Mouse (Mus musculus) cerebellum, adult (tissue): ENCODE measurements around the gene Arhgap24.

ENCODE experiments used
- ATAC-seq: cut with Nextera tagmentation; 2 replicates; pipeline ENCODE4 v1.9.2; 2017; ENCODE audit warnings: mild to moderate bottlenecking, moderate library complexity, mixed read lengths; ENCODE audit not compliant: insufficient number of reproducible peaks, low FRiP score, low TSS enrichment

Gene Arhgap24

GRCm38 (mm10) chr5:102666886-102667285, 185.7 kb downstream of the Arhgap24 start:
- no peak for ATAC-seq

DNA sequence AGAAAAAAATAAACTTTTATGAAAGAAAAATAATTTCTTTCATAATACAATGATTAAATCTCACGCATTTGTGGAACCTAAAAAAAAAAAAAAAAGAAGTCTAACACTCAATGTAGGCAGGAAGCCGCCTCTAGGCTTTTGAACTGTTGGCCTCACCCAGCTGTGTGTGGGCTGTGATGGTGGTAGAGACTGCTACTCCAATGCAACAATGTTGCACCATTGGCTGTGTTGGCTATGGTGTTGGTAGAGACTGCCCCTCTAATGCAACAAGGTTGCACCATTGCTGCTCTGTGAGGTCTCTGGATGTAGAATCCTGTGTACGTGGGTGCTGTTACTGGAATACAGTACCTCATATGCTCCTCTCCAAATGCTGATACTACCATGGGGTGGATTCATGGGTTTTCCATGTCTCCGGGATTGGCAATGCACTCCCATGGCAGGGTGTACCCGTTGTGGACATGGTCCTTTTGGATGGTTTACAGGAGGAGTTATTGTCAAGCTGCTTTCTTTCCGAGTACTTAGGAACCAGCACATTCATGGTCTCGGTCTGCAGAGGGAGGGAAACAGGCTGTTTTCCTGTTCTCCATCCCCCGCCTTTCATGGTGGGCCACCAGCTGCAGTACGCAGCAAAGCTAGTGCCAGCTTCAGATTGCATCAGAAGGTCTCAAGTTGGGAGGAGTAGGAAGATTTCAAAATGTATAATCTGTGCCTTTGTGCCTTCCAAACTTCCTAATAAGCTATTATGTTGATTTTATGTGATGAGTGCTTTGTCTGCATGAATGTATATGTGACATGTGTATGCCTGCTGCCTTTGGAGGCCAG, 186.8 kb downstream of the Arhgap24 start:
- ATAC-seq, result no peak

- no peak for ATAC-seq
These were observed 189.0 kb downstream of the Arhgap24 start for GRCm38 (mm10) chr5:102670206-102670605.

DNA sequence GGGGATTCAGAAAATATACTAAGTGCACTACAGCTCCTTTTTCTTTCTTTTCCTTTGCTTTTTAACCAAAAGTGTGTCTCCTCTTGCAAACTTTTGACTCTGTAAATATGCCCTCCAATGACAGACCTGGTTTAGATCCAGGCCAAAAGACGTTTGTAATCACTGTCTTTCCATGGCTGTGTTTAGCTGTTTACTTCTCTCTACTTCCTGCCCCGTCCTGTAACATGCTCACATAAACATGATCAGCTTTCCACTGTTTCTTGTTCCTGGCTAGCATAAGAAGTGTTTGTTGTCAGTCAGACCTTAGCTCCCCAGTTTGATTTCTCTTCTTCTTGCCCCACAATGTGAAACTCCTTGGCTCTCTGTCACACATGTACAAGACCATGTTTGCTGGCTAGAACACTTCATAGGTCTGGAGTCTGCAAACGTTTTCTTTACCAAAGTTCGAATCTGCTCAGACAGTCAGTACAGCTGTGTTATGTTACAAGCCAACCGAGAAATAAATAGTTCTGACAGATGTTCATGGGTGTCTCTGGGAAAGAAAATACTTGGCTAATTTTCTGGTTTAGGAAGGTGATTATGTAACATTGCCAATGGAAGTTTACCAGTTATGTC, 189.6 kb downstream of the Arhgap24 start:
- no peak for ATAC-seq

DNA sequence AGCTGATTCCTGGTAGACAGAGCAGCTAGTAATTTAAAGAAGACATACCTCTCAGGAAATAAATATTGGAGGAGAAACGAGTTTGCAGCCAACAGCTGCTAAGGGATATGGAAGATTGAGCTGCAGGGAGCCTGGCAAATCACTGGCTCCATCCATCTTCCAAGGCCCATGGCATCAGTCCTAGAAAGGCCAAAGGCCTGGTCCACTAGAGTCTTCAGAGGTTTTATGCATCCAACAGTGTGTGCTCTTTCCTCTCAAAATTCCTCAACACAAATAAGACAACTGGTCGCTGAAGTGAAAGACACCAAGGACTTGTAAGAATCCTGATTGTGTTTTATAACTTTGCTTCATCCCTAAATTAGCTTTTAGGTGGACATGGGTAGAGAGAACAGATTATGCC, 194.1 kb downstream of the Arhgap24 start:
- ATAC-seq, result no peak

- ATAC-seq, result no peak
These were observed 196.0 kb downstream of the Arhgap24 start for GRCm38 (mm10) chr5:102677176-102677575.

DNA sequence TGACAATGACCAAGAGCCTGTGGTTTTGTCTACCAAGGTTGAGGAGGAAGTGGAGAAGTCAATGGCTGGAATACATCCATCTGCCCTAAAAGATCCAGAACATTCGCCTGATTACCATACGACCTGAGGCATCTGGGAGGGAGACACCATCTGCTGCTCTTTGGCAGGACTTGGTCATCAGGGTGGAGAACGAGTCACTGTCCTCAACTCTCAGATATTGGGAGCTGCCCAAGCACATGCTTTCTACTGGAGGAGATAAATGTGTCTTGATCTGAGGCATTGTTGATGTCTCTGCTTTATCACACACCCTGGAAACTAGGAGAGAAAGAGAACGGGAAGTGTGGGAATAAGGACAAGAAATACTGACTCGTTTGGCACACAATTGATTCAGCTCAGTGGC, 206.5 kb downstream of the Arhgap24 start:
- no peak for ATAC-seq

DNA sequence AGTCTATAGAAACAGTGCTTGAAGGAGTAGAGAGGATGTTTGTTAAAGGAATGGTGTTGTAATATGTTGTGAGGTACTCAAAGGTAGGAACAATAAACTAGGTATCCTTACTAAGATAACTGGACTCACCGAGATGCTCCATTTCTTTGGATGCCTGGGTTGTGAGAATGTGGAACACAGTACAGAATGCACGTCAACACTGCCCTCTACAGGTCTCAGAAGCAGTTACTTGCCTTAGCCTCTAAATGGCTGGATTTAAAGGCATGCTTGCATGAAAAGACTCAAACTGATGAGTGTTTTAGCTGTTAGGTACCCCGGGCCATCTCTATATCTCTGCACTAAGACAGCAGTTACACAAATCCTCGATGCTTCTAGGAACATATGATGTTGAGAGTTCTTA, 211.3 kb downstream of the Arhgap24 start:
- peak; percentile 78; the same call in 1 of the 2 replicates for ATAC-seq

GRCm38 (mm10) chr5:102693192-102693591, 212.0 kb downstream of the Arhgap24 start:
- ATAC-seq, result no peak

- no peak for ATAC-seq
These were observed 212.7 kb downstream of the Arhgap24 start for GRCm38 (mm10) chr5:102693871-102694270.

GRCm38 (mm10) chr5:102697784-102698183, 216.6 kb downstream of the Arhgap24 start:
- ATAC-seq, result no peak

DNA sequence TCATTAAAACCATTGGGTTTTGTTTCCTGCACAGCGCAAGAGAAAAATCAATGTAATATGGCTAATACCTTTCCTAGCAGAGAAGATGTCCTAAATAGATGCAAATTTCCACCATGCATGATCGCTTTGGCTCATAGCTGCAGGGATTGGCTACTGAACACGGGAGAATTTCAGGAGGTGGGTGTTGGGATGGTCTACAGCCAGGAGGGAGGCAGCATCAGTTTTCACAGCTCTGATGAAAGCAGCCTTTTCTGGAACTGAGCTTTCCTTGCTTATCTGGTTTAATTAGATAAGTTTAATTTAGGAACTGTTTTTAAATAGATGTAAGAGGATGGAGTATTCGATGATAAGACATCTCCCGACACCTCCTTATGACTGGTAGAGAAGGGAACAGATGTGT, 217.2 kb downstream of the Arhgap24 start:
- ATAC-seq, result no peak

DNA sequence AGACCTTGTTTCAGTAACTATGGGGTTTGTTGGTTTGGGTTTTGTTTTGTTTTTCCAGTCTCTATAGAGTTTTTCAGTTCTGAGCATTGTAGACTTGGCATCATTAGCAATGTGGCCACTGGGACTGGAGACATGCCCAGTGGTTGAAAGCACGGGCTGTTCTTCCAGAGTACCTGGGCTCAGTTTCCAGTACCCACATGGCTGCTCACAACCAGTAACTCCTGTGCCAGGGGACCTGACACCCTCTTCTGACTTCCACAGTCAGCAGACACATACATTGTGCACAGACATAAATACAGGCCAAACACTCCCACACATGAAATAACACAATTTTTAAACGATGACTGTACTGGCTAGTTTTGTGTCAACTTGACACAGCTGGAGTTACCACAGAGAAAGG, 217.7 kb downstream of the Arhgap24 start:
- ATAC-seq, result no peak

GRCm38 (mm10) chr5:102702581-102702980, 221.4 kb downstream of the Arhgap24 start:
- ATAC-seq, result no peak

GRCm38 (mm10) chr5:102703325-102704099, 222.3 kb downstream of the Arhgap24 start:
- no peak for ATAC-seq

DNA sequence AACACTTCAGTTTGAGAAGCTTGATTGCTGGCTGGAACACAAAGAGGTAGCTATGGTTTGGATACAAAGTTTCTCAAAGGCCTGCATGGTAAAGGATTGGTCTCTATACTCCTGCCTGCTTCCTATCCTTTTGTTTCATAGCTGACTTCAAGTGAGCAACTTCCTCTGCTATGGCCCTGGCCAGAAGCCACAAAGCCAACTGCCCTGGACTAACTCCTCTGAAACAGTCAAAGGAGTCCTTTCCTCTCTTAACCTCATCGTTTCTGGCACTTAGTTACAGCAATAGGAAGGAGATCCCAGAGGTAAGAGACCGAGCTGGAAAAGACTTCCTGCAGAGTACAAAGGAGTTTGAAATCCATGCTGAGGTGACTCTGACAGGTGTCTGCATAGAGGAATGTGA, 224.0 kb downstream of the Arhgap24 start:
- no peak for ATAC-seq

DNA sequence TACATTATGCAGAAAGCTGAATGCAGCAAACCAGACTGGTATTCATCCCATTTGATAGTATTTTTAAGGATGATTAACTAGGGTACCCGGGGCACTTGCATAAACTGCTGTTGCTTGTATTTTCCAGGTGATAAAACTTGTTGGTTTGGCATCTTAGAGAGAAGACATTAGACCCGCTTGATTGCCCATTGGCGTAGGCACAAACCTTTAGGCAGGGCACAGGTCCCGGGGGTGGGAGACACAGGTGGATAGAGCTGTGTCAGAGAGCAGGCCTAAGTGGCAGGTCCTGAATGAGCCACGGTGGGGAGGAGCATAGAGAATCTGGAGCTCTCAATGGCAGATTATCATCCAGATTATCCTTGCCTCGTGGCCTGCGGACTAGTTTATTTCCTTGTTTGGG, 229.1 kb downstream of the Arhgap24 start:
- no peak for ATAC-seq

DNA sequence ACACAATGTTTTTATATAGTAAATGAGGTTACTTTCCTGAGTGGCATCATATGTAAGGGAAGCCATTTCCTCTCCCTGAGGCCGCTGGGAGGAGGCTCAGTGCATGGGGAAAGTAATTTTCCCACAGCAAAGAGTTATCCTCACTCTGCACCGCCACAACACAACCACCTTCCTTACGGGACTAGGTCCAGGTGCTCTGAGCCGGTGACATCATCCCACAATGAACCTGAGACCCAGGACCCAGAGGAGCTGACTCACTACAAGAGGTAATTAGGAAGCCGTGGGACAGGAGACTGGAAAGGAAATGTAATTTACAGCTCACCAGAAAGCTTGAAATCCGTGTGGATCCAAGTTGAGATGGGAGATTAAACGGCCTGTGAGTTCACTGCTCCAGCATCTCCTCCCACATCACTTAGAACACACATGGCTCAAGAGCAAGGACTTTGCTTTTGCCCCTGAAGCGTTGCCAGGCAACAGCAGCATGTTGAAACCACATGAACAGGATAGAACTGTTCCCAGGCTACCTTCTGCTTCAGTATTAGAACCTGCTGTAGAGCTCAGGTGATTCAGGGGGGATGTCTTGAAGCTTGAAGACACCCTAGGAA, 238.3 kb downstream of the Arhgap24 start:
- ATAC-seq, result no peak

GRCm38 (mm10) chr5:102723558-102723957, 242.4 kb downstream of the Arhgap24 start:
- no peak for ATAC-seq

DNA sequence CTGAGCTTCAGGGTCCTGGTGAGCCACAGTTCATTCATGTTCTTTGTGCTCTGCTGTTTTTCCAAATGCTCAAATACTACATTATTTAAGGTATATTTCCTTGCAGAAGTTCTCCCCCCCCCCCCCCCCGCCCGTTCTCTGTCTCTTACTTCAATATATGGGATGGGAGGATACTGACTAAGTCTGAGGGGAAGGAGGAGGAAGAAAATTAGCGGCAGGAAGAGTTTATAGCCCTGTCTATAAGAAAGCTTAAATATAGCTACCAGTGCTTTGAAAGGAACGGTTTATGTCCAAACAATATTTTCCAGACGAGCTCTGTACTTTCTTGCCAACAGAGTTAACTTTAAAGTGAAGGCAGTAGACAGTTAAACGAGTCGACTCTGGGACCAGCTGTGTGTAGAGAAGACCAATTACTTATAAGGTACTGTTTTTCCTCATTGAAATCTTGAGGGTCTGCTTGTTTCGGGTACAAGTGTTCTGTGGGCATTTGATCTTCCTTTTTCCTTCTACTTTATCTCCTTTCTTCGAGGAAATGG, 243.7 kb downstream of the Arhgap24 start:
- ATAC-seq, result no peak

DNA sequence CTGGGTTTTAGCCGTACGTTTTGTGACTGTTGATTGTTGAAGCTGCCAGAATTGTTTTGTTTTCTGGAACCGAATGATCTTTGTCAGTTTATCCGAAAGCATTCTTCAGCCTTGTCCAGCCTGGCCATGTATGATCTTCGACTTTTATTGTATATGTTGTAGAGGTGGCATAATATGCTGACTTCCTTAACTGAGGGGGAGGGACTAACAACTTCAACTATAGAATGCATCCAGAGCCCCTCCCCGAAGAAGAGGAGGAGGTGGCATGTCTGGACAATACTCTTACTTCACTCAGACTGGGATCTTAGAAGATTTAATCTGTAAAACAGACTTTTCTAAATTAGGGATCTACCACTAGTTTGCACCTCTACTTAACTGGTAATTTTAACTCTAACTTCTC, 244.2 kb downstream of the Arhgap24 start:
- ATAC-seq, result no peak
